Mouse (Mus musculus): ENCODE data around the gene Akap6. TPM values are rescaled to one million over a fixed set of nuclear protein-coding genes. Genes with fewer than 3 reads are reported as not detected.

Gene Akap6
- polyA plus RNA-seq, 1 experiment from 2014 or later = 22.6 TPM

DNA sequence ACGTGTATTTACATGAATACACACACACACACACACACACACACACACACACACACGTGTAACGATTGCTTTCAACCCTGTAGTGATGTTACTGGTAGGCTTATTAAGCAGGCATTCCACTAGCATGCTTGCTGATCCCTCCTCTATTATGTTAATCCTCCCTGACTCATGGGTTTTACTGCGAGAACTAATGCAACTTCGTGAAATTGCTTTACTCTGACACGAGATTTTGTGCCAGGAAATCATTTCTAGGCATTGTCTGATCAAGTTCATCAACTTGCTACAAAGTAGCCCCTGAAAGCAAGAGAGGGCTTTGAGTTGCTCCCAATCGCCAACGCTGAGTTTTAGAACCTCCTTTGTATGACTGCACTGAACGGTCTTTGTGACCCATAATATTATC, 132.6 kb downstream of the Akap6 start:
- Histone ChIP-seq H3K4me1 (replicated peaks; ENCODE audit: control insufficient read depth, insufficient read depth, low read length) (peaks cover 35% of the 10 kb centered on the region), H3K9ac (replicated peaks; ENCODE audit: low read depth, low read length) (no peak overlapping the region), H3K27ac (ENCODE audit: low read length) (no peak overlapping the region), H3K4me2 (ENCODE audit: low read length) (peak overlapping the region; percentile 16; the same call in 1 of the 2 replicates), H3K27me3 (replicated peaks; ENCODE audit: control insufficient read depth, insufficient read depth, low read length) (no peaks in the 10 kb centered on the region), H3K9me3 (ENCODE audit: control insufficient read depth, low read length) (no peaks in the 10 kb centered on the region), H3K4me3 (replicated peaks; ENCODE audit: low read length) (no peak overlapping the region), H3K36me3 (ENCODE audit: control insufficient read depth, insufficient read depth) (no peaks in the 10 kb centered on the region)
- ATAC-seq = peak; percentile 29; the same call in 1 of the 2 replicates
- 13% methylated on average over 9 of the region's 9 CpGs for WGBS

DNA sequence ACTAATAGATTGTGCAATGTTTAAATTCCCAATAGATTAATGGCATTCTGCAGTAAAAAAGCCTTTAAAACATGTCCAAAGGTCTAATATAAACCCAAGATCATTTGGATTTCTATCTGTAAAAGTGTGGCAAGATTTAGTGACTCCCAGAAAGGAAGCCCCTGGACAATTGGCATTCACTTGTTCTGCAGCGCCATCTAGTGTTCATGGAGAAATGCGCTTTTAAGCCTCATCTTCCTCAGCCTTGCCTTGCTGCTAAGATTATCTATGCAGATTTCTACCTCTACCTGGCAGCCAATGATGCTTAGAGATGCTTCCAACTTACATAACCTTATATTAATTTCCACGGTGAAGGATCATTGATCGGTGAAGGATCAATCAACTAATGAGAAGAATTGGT, 133.0 kb downstream of the Akap6 start:
- peak; percentile 58 for ATAC-seq
- H3K9ac ChIP-seq (replicated peaks; ENCODE audit: low read depth, low read length) = no peak overlapping the region
- H3K36me3 ChIP-seq (ENCODE audit: control insufficient read depth, insufficient read depth) = no peaks in the 10 kb centered on the region
- H3K27me3 ChIP-seq (replicated peaks; ENCODE audit: control insufficient read depth, insufficient read depth, low read length) = no peaks in the 10 kb centered on the region
- WGBS = 6% methylated on average over 4 of the region's 4 CpGs
- H3K4me2 ChIP-seq (ENCODE audit: low read length) = no peak overlapping the region
- H3K4me3 ChIP-seq (replicated peaks; ENCODE audit: low read length) = no peak overlapping the region
- H3K4me1 ChIP-seq (replicated peaks; ENCODE audit: control insufficient read depth, insufficient read depth, low read length) = peaks cover 38% of the 10 kb centered on the region
- H3K9me3 ChIP-seq (ENCODE audit: control insufficient read depth, low read length) = no peaks in the 10 kb centered on the region
- no peak overlapping the region for H3K27ac ChIP-seq (ENCODE audit: low read length)

DNA sequence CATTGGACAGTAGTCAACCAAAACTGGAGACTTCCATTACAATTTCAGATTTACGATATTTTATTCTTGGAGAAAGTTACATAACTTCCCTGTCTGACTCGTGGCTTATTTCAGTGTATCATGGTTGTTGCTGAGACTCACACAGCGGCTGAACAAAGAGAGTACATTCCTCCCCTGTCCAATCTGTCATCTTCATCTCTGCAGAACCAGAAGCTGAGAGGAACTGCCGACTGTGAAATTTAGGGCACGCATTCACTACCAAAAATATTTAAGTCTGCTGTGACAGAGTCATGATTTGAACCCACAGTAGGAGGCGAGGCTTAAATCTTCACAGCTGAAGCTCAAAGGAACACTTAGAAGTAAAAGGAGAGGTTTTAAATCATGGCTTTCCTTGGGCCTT, 134.0 kb downstream of the Akap6 start:
- peaks cover 38% of the 10 kb centered on the region for H3K4me1 ChIP-seq (replicated peaks; ENCODE audit: control insufficient read depth, insufficient read depth, low read length)
- H3K9me3 ChIP-seq (ENCODE audit: control insufficient read depth, low read length) = no peaks in the 10 kb centered on the region
- H3K4me2 ChIP-seq (ENCODE audit: low read length) = no peak overlapping the region
- no peaks in the 10 kb centered on the region for H3K27me3 ChIP-seq (replicated peaks; ENCODE audit: control insufficient read depth, insufficient read depth, low read length)
- H3K4me3 ChIP-seq (replicated peaks; ENCODE audit: low read length) = no peak overlapping the region
- no peak overlapping the region for H3K27ac ChIP-seq (ENCODE audit: low read length)
- ATAC-seq = no peak
- 60% methylated on average over 6 of the region's 6 CpGs for WGBS
- no peak overlapping the region for H3K9ac ChIP-seq (replicated peaks; ENCODE audit: low read depth, low read length)
- no peaks in the 10 kb centered on the region for H3K36me3 ChIP-seq (ENCODE audit: control insufficient read depth, insufficient read depth)

- H3K4me2 ChIP-seq (ENCODE audit: low read length) = no peak overlapping the region
- ATAC-seq = no peak
- WGBS = 19% methylated on average over 10 of the region's 10 CpGs
- H3K27ac ChIP-seq (ENCODE audit: low read length) = no peak overlapping the region
- H3K4me1 ChIP-seq (replicated peaks; ENCODE audit: control insufficient read depth, insufficient read depth, low read length) = peaks cover 38% of the 10 kb centered on the region
- no peaks in the 10 kb centered on the region for H3K9me3 ChIP-seq (ENCODE audit: control insufficient read depth, low read length)
- no peaks in the 10 kb centered on the region for H3K27me3 ChIP-seq (replicated peaks; ENCODE audit: control insufficient read depth, insufficient read depth, low read length)
- no peaks in the 10 kb centered on the region for H3K36me3 ChIP-seq (ENCODE audit: control insufficient read depth, insufficient read depth)
- no peak overlapping the region for H3K4me3 ChIP-seq (replicated peaks; ENCODE audit: low read length)
- no peak overlapping the region for H3K9ac ChIP-seq (replicated peaks; ENCODE audit: low read depth, low read length)
These were observed 134.9 kb downstream of the Akap6 start for GRCm38 (mm10) chr12:52834074-52834473.

DNA sequence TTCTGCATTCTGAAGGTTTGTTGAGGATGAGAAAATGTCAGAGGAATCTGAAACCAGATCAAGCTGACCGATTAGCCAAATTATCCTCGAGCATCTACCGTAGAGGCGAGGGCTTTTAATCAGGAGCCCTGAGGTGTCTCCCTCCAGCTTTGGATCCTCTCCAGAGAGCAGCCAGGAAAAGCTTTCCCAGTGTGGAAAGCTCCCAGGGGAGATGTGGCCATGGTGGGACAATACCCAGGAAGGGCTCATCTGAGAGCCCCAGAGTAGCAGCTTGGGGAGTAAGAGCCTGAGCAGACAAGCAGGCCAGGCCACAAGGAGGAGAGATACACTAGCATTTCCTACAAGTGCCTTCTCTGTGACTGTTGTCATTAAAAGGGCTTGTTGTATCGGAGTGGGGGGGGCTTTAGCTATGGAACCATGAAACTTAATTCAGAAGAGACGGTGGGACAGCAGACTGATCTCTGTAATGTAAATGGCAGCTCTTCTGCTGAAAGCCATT, 135.6 kb downstream of the Akap6 start:
- ATAC-seq = 0 out of 2 replicates have a peak, but pooled peaks have one; percentile 6
- WGBS = 16% methylated on average over 6 of the region's 6 CpGs
- H3K4me1 ChIP-seq (replicated peaks; ENCODE audit: control insufficient read depth, insufficient read depth, low read length) = peaks cover 38% of the 10 kb centered on the region

DNA sequence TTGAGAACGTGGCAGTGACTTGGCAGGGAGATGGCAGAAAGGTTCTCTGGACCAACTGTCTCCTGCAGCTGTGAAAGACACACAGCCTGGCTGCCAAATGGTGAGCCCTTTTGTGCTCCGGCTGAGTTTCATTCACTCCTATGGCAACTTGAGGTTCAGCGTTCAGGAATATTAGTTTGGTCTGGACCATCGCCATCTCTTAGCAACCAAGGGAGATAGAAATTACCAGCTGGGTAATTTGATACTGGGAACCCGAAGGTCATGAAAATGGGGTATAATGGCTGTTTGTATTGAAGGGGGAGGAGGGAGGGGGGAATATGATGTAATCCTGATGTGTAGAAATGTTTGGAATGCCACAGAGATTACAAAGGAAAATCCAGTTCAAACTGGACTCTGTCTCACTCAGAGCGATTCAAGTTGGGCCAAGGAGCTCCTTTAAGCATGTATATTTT, 136.1 kb downstream of the Akap6 start:
- Histone ChIP-seq H3K4me2 (ENCODE audit: low read length) (peak overlapping the region; percentile 20), H3K9me3 (ENCODE audit: control insufficient read depth, low read length) (no peaks in the 10 kb centered on the region), H3K4me3 (replicated peaks; ENCODE audit: low read length) (no peak overlapping the region), H3K27me3 (replicated peaks; ENCODE audit: control insufficient read depth, insufficient read depth, low read length) (no peaks in the 10 kb centered on the region), H3K36me3 (ENCODE audit: control insufficient read depth, insufficient read depth) (no peaks in the 10 kb centered on the region), H3K27ac (ENCODE audit: low read length) (peak overlapping the region; percentile 71), H3K9ac (replicated peaks; ENCODE audit: low read depth, low read length) (no peak overlapping the region), H3K4me1 (replicated peaks; ENCODE audit: control insufficient read depth, insufficient read depth, low read length) (peaks cover 38% of the 10 kb centered on the region)
- ATAC-seq = peak; percentile 45
- 4% methylated on average over 6 of the region's 6 CpGs for WGBS

More for the DNA sequence above, 135.6 kb downstream of the Akap6 start:
- H3K36me3 ChIP-seq (ENCODE audit: control insufficient read depth, insufficient read depth) = no peaks in the 10 kb centered on the region
- H3K27me3 ChIP-seq (replicated peaks; ENCODE audit: control insufficient read depth, insufficient read depth, low read length) = no peaks in the 10 kb centered on the region
- H3K4me2 ChIP-seq (ENCODE audit: low read length) = peak overlapping the region; percentile 20
- H3K27ac ChIP-seq (ENCODE audit: low read length) = peak overlapping the region; percentile 5
- H3K9me3 ChIP-seq (ENCODE audit: control insufficient read depth, low read length) = no peaks in the 10 kb centered on the region
- no peak overlapping the region for H3K4me3 ChIP-seq (replicated peaks; ENCODE audit: low read length)
- H3K9ac ChIP-seq (replicated peaks; ENCODE audit: low read depth, low read length) = no peak overlapping the region

DNA sequence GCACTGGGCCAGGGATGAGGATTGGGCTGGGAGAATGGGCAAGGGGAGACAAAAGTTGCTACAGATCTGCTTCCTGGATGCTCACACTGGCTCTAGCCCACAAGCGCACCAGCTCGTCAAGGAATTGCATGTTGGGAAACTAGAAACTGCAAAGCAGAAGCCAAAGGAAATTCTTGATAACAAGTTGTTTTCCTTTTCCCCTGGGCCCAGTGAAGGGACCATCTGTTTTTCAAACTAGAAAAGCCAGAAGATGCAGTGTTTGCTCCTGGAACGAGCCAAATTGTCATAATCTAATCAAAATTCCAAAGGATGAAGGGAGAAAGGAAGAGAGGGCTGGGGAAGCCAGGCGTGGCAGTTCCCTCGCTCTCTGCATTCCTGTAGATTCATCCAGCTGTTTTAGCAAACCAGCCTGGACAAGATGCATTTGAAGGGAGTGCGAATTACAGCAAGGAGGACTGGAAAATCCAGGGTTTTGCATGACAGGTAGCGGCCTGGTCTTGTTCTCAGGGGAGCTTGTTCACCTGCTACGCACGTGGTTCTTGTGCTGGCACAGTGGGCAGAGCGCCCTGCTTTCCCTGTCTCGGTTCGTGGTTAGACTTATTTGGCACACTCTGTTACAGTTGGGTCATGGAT, 136.8 kb downstream of the Akap6 start:
- peak overlapping the region; percentile 71 for H3K27ac ChIP-seq (ENCODE audit: low read length)
- no peaks in the 10 kb centered on the region for H3K27me3 ChIP-seq (replicated peaks; ENCODE audit: control insufficient read depth, insufficient read depth, low read length)
- 32% methylated on average over 12 of the region's 12 CpGs for WGBS
- H3K9me3 ChIP-seq (ENCODE audit: control insufficient read depth, low read length) = no peaks in the 10 kb centered on the region
- no peak overlapping the region for H3K4me3 ChIP-seq (replicated peaks; ENCODE audit: low read length)
- H3K4me1 ChIP-seq (replicated peaks; ENCODE audit: control insufficient read depth, insufficient read depth, low read length) = peaks cover 38% of the 10 kb centered on the region
- H3K36me3 ChIP-seq (ENCODE audit: control insufficient read depth, insufficient read depth) = no peaks in the 10 kb centered on the region
- no peak overlapping the region for H3K9ac ChIP-seq (replicated peaks; ENCODE audit: low read depth, low read length)
- peak; percentile 49 for ATAC-seq
- peak overlapping the region; percentile 28 for H3K4me2 ChIP-seq (ENCODE audit: low read length)

DNA sequence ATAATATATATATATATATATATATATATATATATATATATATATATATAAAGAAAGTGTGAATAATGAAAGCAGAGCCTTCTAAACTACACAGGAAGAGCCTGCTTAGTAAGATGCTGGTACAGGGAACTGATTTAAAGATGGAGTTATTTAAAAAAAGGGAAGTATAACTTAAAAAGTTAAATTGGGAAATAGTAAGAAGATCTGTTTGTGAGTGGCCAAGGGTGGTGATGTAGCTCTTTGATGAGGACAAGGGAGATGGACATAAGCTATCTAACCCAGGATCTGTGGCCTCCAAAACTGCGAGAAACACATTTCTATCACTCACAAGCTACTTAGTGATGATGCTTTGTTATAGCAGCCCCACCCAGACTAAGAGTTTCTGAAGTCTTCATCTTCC, 146.8 kb downstream of the Akap6 start:
- Histone ChIP-seq H3K4me2 (ENCODE audit: low read length) (no peak overlapping the region), H3K4me1 (replicated peaks; ENCODE audit: control insufficient read depth, insufficient read depth, low read length) (peaks cover 10% of the 10 kb centered on the region), H3K4me3 (replicated peaks; ENCODE audit: low read length) (no peak overlapping the region), H3K27me3 (replicated peaks; ENCODE audit: control insufficient read depth, insufficient read depth, low read length) (no peaks in the 10 kb centered on the region), H3K27ac (ENCODE audit: low read length) (no peak overlapping the region), H3K9me3 (ENCODE audit: control insufficient read depth, low read length) (no peaks in the 10 kb centered on the region), H3K9ac (replicated peaks; ENCODE audit: low read depth, low read length) (no peak overlapping the region), H3K36me3 (ENCODE audit: control insufficient read depth, insufficient read depth) (no peaks in the 10 kb centered on the region)
- 95% methylated on average over 1 of the region's 1 CpGs for WGBS
- no peak for ATAC-seq

- Histone ChIP-seq H3K4me1 (replicated peaks; ENCODE audit: control insufficient read depth, insufficient read depth, low read length) (peaks cover 10% of the 10 kb centered on the region), H3K4me2 (ENCODE audit: low read length) (no peak overlapping the region), H3K9ac (replicated peaks; ENCODE audit: low read depth, low read length) (no peak overlapping the region), H3K9me3 (ENCODE audit: control insufficient read depth, low read length) (no peaks in the 10 kb centered on the region), H3K4me3 (replicated peaks; ENCODE audit: low read length) (no peak overlapping the region), H3K36me3 (ENCODE audit: control insufficient read depth, insufficient read depth) (no peaks in the 10 kb centered on the region), H3K27ac (ENCODE audit: low read length) (no peak overlapping the region), H3K27me3 (replicated peaks; ENCODE audit: control insufficient read depth, insufficient read depth, low read length) (no peaks in the 10 kb centered on the region)
- 86% methylated on average over 4 of the region's 4 CpGs for WGBS
- ATAC-seq = no peak
These were observed 147.8 kb downstream of the Akap6 start for GRCm38 (mm10) chr12:52847020-52847419.
